Mouse (Mus musculus) embryonic fibroblast, embryonic 13.5 days (primary cell): Measurements from ENCODE around the gene Smoc1. TPM values are rescaled to one million over a fixed set of nuclear protein-coding genes. Genes with fewer than 3 reads are reported as not detected.

Source experiments
- H3K27ac ChIP-seq: 2 replicates; pipeline ENCODE4 v1.5.1; 2012; ENCODE audit warnings: low read length, control low read depth, inconsistent platforms; ENCODE audit not compliant: insufficient read depth
- H3K4me1 ChIP-seq: 2 replicates; pipeline ENCODE4 v1.6.1; 2011; ENCODE audit warnings: low read length; ENCODE audit not compliant: control insufficient read depth, insufficient read depth
- H3K4me3 ChIP-seq: 2 replicates; pipeline ENCODE4 v1.5.1; 2011; ENCODE audit warnings: mild to moderate bottlenecking, control low read depth, low read length; ENCODE audit not compliant: insufficient read depth
- CTCF ChIP-seq: IDR thresholded peaks from 2 replicates; pipeline ENCODE4 v1.5.1; 2011; ENCODE audit warnings: mild to moderate bottlenecking, control low read depth, low read length, moderate library complexity, borderline replicate concordance; ENCODE audit not compliant: insufficient read depth
- POLR2A ChIP-seq: IDR thresholded peaks from 2 replicates; pipeline ENCODE4 v1.6.1; 2011; ENCODE audit warnings: low read depth, mild to moderate bottlenecking, control low read depth, low read length, moderate library complexity
- polyA plus RNA-seq: library from polyadenylated mRNA; stranded (reverse); fragments of >200 nt; gene quantifications from 2 replicates; pipeline ENCODE4 v1.2.4, GENCODE M21; 2011; ENCODE audit warnings: low read depth; ENCODE audit not compliant: missing spikeins, insufficient read length

Smoc1 gene
- polyA plus RNA-seq, 1 experiment, result 18.0 TPM

GRCm38 (mm10) chr12:81226590-81226989 lies 200.0 kb downstream of the Smoc1 start:
- TF ChIP-seq POLR2A (no peak), CTCF (no peak)
- H3K4me3 ChIP-seq, result no peak overlapping the region
- H3K4me1 ChIP-seq, result no peaks in the 10 kb centered on the region
- no peak overlapping the region for H3K27ac ChIP-seq

- H3K27ac ChIP-seq, result no peak overlapping the region
- TF ChIP-seq POLR2A (no peak), CTCF (no peak)
- H3K4me3 ChIP-seq, result no peak overlapping the region
- H3K4me1 ChIP-seq, result no peaks in the 10 kb centered on the region
Observed at GRCm38 (mm10) chr12:81227767-81228460, 201.3 kb downstream of the Smoc1 start.

- no peaks in the 10 kb centered on the region; the same call in 1 of the 2 replicates for H3K4me1 ChIP-seq
- no peak overlapping the region for H3K27ac ChIP-seq
- TF ChIP-seq CTCF (no peak), POLR2A (no peak)
- no peak overlapping the region for H3K4me3 ChIP-seq
Observed at GRCm38 (mm10) chr12:81233746-81234380, 207.3 kb downstream of the Smoc1 start.

- Histone ChIP-seq H3K4me1 (no peaks in the 10 kb centered on the region; the same call in 1 of the 2 replicates), H3K27ac (no peak overlapping the region), H3K4me3 (no peak overlapping the region)
- TF ChIP-seq CTCF (no peak), POLR2A (no peak)
Observed at GRCm38 (mm10) chr12:81235456-81236330, 209.1 kb downstream of the Smoc1 start.

Other genes with a start within 250 kb of the Smoc1 start
- 73.7 and 75.3 TPM in 2 replicates for gene Susd6, start 236.3 kb upstream of the Smoc1 start, polyA plus RNA-seq
- gene Srsf5, start 81.3 kb upstream of the Smoc1 start, polyA plus RNA-seq, result 457 and 480 TPM in 2 replicates
- gene Slc10a1, start 58.1 kb upstream of the Smoc1 start, polyA plus RNA-seq, result not detected in 2 replicates